Mouse (Mus musculus): Measurements from ENCODE around the gene B020031M17Rik. TPM values are rescaled to one million over a fixed set of nuclear protein-coding genes. Genes with fewer than 3 reads are reported as not detected.

Gene B020031M17Rik
- not detected in 2 replicates for polyA plus RNA-seq (2012; rRNA removed)

DNA sequence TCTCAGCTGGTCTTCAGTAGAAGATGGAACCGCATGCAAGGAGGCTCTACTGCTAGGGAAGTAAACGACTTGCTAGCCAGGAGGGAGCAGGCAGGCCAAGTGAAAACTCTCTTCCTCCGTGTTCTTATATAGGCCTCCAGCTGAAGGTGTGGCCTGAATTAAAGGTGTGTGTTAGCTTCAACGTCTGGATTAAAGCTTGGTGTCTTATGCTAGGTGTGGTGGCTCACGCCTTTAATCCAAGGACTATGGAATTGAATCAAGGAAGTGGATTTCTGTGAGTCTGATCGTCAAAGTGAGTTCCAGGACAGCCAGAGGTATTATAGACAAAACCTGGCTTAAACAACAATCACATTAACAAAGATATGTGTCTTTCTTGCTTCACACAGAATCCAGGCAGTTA lies at the start of gene B020031M17Rik:
TSS of gene B020031M17Rik (minus strand) at position 101 of the 400 bp plus-strand sequence.

DNA sequence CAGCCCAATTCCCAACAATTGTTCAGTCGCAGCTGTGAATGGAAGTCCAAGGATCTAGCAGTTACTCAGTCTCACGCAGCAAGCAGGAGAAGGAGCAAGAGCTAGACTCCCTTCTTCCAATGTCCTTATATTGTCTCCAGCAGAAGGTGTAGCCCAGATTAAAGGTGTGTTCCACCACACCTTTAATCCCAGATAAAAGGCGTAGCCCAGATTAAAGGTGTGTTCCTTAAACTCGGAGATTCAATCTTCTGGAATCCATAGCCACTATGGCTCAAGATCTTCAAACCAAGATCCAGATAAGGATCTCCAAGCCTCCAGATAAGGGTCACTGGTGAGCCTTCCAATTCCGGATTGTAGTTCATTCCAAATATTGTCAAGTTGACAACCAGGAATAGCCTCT lies 21.4 kb downstream of the B020031M17Rik start, which contains the start of gene Gm21761:
TSS of gene Gm21761 (minus strand) at position 101 of the 400 bp plus-strand sequence.

Other genes starting within 250 kb of the B020031M17Rik start
- gene Nim1k, start 194.9 kb downstream of the B020031M17Rik start, polyA plus RNA-seq (2012; rRNA removed): 0.76 and 0.79 TPM in 2 replicates
- 6.8 and 17.4 TPM in 2 replicates for gene Zfp131, start 159.9 kb downstream of the B020031M17Rik start, polyA plus RNA-seq (2012; rRNA removed)
- gene AF067063, start 120.6 kb downstream of the B020031M17Rik start, polyA plus RNA-seq (2012; rRNA removed): not detected in 2 replicates
- 0.59 TPM in 1 of 2 replicates, not detected in the other for gene D13Ertd608e, start 114.8 kb downstream of the B020031M17Rik start, polyA plus RNA-seq (2012; rRNA removed)
- gene Tcstv1, start 56.0 kb downstream of the B020031M17Rik start, polyA plus RNA-seq (2012; rRNA removed): not detected in 2 replicates
- gene Gm21761, start 21.5 kb downstream of the B020031M17Rik start, polyA plus RNA-seq (2012; rRNA removed): not detected in 2 replicates
- gene Gm36079, start 76.2 kb upstream of the B020031M17Rik start, polyA plus RNA-seq (2012; rRNA removed): not detected in 2 replicates
- 0.60 and 0.71 TPM in 2 replicates for gene Gm21188, start 101.4 kb upstream of the B020031M17Rik start, polyA plus RNA-seq (2012; rRNA removed)
- not detected in 2 replicates for gene Gm20767, start 189.4 kb upstream of the B020031M17Rik start, polyA plus RNA-seq (2012; rRNA removed)
- gene Gm21818, start 221.6 kb upstream of the B020031M17Rik start, polyA plus RNA-seq (2012; rRNA removed): not detected in 2 replicates